Mouse (Mus musculus) midbrain, embryonic 14.5 days (tissue): Measurements from ENCODE around the gene Psme1. TPM values are rescaled to one million over a fixed set of nuclear protein-coding genes. Genes with fewer than 3 reads are reported as not detected.
A peak's percentile ranks its signal among the peaks of the same experiment; 100 is the strongest.

ENCODE experiments used
- ATAC-seq: fragments of 200-750 bp; cut with Nextera tagmentation; 2 replicates; pipeline ENCODE4 v1.8.0; 2017; ENCODE audit warnings: moderate number of reproducible peaks, moderate library complexity; ENCODE audit not compliant: low FRiP score, low TSS enrichment
- DNase-seq: peaks from one replicate; pipeline ENCODE4 v3.0.0-alpha.2; 2015
- H3K27ac ChIP-seq: fragments of 300-500 bp; sonication (generic); replicated peaks from 2 replicates; pipeline ENCODE4 v1.5.1; 2014; ENCODE audit warnings: mild to moderate bottlenecking, low read depth, low read length, moderate library complexity
- H3K27me3 ChIP-seq: fragments of 300-500 bp; sonication (generic); 2 replicates; pipeline ENCODE4 v1.6.1; 2014; ENCODE audit warnings: low read length, control low read depth, mixed read lengths; ENCODE audit not compliant: control insufficient read depth, insufficient read depth
- H3K36me3 ChIP-seq: fragments of 300-500 bp; sonication (generic); 2 replicates; pipeline ENCODE4 v1.6.1; 2014; ENCODE audit warnings: low read length, control low read depth; ENCODE audit not compliant: control insufficient read depth, insufficient read depth
- H3K4me1 ChIP-seq: fragments of 300-500 bp; sonication (generic); 2 replicates; pipeline ENCODE4 v1.6.1; 2014; ENCODE audit warnings: mild to moderate bottlenecking, antibody characterized with exemption, low read length, control low read depth; ENCODE audit not compliant: control insufficient read depth, insufficient read depth
- H3K4me2 ChIP-seq: fragments of 300-500 bp; sonication (generic); 2 replicates; pipeline ENCODE4 v1.6.1; 2014; ENCODE audit warnings: mild to moderate bottlenecking, low read length, moderate library complexity
- H3K4me3 ChIP-seq: fragments of 300-500 bp; sonication (generic); replicated peaks from 2 replicates; pipeline ENCODE4 v1.5.1; 2014; ENCODE audit warnings: low read depth, low read length
- H3K9ac ChIP-seq: fragments of 300-500 bp; sonication (generic); replicated peaks from 2 replicates; pipeline ENCODE4 v1.6.1; 2014; ENCODE audit warnings: mild to moderate bottlenecking, low read length, moderate library complexity
- H3K9me3 ChIP-seq: fragments of 300-500 bp; sonication (generic); 2 replicates; pipeline ENCODE4 v1.6.1; 2016; ENCODE audit warnings: low read length, control low read depth, mixed read lengths; ENCODE audit not compliant: control insufficient read depth
- WGBS: fragments of 180-500 bp; shearing (Covaris S2); extraction: QIAGEN DNeasy Blood & Tissue Kit; methylation state at CpG from one replicate; pipeline ENCODE4 v1.1.7; 2014; 5-methylcytosine and 5-hydroxymethylcytosine counted together
- polyA plus RNA-seq: library from polyadenylated mRNA; unstranded; fragments of >200 nt; fragmentation: Nextera tagmentation; extraction: Ambion mirVana; gene quantifications from 2 replicates; pipeline ENCODE4 v1.2.1, GENCODE M21; 2014

The Psme1 gene
- polyA plus RNA-seq, 1 experiment from 2014 or later, result 189 TPM

DNA sequence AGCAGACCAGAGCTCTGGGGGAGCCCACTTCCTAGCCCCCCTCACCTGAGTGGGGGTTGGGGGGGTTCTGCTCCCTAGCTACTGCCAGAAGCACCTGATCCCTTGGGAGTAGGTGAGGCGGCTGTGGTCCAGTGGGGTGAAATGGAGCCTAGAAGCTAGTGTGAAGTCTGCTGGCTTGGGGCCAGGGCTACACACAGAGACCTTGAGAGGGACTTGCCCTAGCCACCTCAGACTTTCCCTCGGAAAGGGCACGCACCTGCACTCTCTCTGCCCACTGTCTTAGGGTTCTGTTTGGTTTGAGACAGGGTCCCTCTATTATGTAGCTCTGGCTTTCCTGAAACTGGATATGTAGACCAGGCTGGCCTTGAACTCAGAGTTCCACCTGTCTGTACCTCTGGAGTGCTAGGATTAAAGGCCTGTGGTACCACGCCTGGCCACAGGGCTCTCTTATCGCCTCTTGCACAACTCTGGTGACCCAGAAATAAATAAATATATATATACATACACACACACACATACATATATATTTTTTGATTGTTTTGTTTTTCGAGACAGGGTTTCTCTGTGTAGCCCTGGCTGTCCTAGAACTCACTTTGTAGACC is 846 bp downstream of the Psme1 start:
- peaks cover 13% of the 10 kb centered on the region for H3K4me1 ChIP-seq
- H3K9ac ChIP-seq, result peak overlapping the region; percentile 93
- H3K9me3 ChIP-seq, result no peaks in the 10 kb centered on the region; the same call in 1 of the 2 replicates
- peak overlapping the region; percentile 89 for H3K4me2 ChIP-seq
- H3K4me3 ChIP-seq, result peak overlapping the region; percentile 65
- H3K27me3 ChIP-seq, result no peaks in the 10 kb centered on the region
- ATAC-seq, result no peak; the same call in none of the 2 replicates
- H3K36me3 ChIP-seq, result peaks cover 23% of the 10 kb centered on the region
- H3K27ac ChIP-seq, result peak overlapping the region; percentile 78
- WGBS, result 32% methylated on average over 6 of the region's 6 CpGs
- DNase-seq, result peak; percentile 64

- no peak for ATAC-seq
- Histone ChIP-seq H3K4me3 (no peak overlapping the region), H3K27me3 (no peaks in the 10 kb centered on the region), H3K4me1 (peaks cover 13% of the 10 kb centered on the region), H3K36me3 (peaks cover 23% of the 10 kb centered on the region), H3K9me3 (no peaks in the 10 kb centered on the region; the same call in 1 of the 2 replicates), H3K4me2 (no peak overlapping the region), H3K9ac (no peak overlapping the region), H3K27ac (no peak overlapping the region)
- no peak for DNase-seq
- WGBS, result 84% methylated on average over 23 of the region's 23 CpGs
Observed at GRCm38 (mm10) chr14:55579511-55580496, 1.9 kb downstream of the Psme1 start.

DNA sequence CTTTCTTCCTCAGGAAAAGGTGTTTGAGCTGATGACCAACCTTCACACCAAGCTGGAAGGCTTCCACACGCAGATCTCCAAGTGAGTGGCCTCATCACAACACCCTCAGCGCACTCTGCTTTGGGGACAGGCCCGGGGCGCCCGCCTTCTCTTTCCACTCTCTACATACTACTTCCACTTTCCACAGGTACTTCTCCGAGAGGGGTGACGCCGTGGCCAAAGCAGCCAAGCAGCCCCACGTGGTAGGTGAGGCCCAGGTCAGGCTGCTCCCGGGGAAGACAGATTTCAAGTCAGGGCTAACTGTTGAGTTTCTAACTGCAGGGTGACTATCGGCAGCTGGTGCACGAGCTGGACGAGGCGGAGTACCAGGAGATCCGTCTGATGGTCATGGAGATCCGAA is 2.8 kb downstream of the Psme1 start:
- no peak overlapping the region for H3K9ac ChIP-seq
- no peak overlapping the region for H3K4me3 ChIP-seq
- H3K27ac ChIP-seq, result no peak overlapping the region
- H3K27me3 ChIP-seq, result no peaks in the 10 kb centered on the region
- no peak overlapping the region for H3K4me2 ChIP-seq
- no peak for ATAC-seq
- no peaks in the 10 kb centered on the region; the same call in 1 of the 2 replicates for H3K9me3 ChIP-seq
- H3K36me3 ChIP-seq, result peaks cover 23% of the 10 kb centered on the region
- 97% methylated on average over 16 of the region's 16 CpGs for WGBS
- peaks cover 13% of the 10 kb centered on the region for H3K4me1 ChIP-seq
- no peak for DNase-seq

- no peak for DNase-seq
- Histone ChIP-seq H3K9ac (no peak overlapping the region; the same call in 1 of the 2 replicates), H3K4me2 (no peak overlapping the region), H3K4me1 (peaks cover 13% of the 10 kb centered on the region), H3K27me3 (no peaks in the 10 kb centered on the region), H3K4me3 (no peak overlapping the region), H3K9me3 (no peaks in the 10 kb centered on the region; the same call in 1 of the 2 replicates), H3K36me3 (peaks cover 26% of the 10 kb centered on the region), H3K27ac (no peak overlapping the region)
- ATAC-seq, result no peak
- 70% methylated on average over 9 of the region's 9 CpGs for WGBS
Observed at GRCm38 (mm10) chr14:55581981-55582681, 4.2 kb downstream of the Psme1 start.

DNA sequence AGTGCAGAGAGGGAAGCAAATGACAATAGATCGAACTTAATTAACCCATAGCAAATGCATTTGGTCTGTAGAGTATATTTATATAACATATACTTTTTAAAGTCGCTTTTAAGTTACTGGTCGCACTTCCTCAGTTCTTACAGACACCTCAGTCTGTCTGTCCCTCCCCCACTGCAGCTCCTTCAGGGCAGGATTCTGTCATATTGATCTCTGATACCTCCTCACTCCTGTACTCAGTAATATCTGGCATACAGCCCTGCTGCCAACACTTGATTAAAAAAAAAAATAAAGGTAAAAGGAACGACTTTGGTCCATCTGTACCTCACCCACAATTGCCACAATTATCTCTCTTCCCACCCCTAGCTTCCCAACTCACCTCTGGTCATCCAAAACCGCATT is 6.4 kb downstream of the Psme1 start:
- Histone ChIP-seq H3K4me2 (peak overlapping the region; percentile 68), H3K27me3 (no peaks in the 10 kb centered on the region), H3K9me3 (no peaks in the 10 kb centered on the region; the same call in 1 of the 2 replicates), H3K4me1 (no peaks in the 10 kb centered on the region), H3K9ac (peak overlapping the region; percentile 68; the same call in 1 of the 2 replicates), H3K27ac (no peak overlapping the region), H3K36me3 (peaks cover 30% of the 10 kb centered on the region), H3K4me3 (peak overlapping the region; percentile 41)
- ATAC-seq (no peak), DNase-seq (no peak)
- WGBS, result 44% methylated on average over 5 of the region's 5 CpGs

DNA sequence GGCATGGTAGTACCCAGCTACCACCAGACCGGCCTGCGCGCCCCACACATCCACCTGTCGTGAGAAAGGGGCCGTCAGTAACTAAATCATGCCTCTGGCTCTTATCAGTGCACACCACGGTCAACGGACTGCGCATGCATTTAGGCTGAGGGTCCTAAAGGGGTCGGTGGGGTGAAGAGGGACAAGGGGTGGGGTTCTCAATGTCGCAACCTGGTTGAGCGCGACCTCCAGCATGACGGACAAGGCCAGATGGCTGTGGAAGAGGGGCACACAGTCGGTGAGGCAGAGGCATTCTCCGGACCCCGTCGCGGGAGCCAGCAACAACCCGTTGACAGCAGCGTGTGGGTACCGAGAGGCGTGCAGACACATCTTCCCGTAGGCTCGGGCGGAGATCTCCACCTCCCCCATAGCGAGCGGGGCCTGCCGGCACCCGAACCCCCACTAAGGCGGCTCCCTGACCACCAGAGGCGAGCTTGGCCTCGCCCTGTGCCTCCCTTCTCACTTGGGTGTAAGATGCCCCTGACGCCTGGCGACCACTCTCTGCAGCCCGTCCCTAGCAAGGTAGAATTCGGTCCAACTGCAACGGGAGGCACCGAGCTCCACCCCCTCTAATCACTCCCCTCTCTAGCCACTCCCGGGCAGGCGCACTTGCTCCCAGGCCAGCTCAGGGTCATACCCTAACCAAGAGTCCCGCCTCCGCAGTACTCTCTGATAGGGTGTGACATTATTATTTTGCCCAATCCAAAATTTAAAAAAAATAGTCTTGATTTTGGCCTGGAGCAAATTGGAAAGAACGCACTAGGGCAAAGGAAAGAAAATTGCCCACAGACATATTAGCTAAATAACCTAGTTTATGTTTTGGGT is 7.0 kb downstream of the Psme1 start, which contains the start of gene Emc9:
TSS of gene Emc9 (minus strand) at position 601 of the 864 bp plus-strand sequence.
- Histone ChIP-seq H3K36me3 (peaks cover 26% of the 10 kb centered on the region), H3K4me1 (0 out of 2 replicates have a peak, but pooled peaks cover under 1% of the 10 kb centered on the region), H3K4me2 (peak within 1 kb of the TSS; percentile 68), H3K9ac (peak within 1 kb of the TSS; percentile 68), H3K27ac (peak within 1 kb of the TSS; percentile 37; the same call in 1 of the 2 replicates), H3K27me3 (no peaks in the 10 kb centered on the region), H3K4me3 (peak within 1 kb of the TSS; percentile 41), H3K9me3 (no peaks in the 10 kb centered on the region; the same call in 1 of the 2 replicates)
- DNase-seq, result peak; percentile 45
- 3% methylated on average over 43 of the region's 43 CpGs for WGBS
- peak; percentile 70 for ATAC-seq

- H3K27ac ChIP-seq, result no peak overlapping the region
- peaks cover 6% of the 10 kb centered on the region for H3K4me1 ChIP-seq
- H3K27me3 ChIP-seq, result no peaks in the 10 kb centered on the region
- no peak for ATAC-seq
- H3K4me3 ChIP-seq, result no peak overlapping the region
- DNase-seq, result no peak
- H3K4me2 ChIP-seq, result peak overlapping the region; percentile 68
- H3K9me3 ChIP-seq, result no peaks in the 10 kb centered on the region; the same call in 1 of the 2 replicates
- H3K9ac ChIP-seq, result no peak overlapping the region
- peaks cover 21% of the 10 kb centered on the region for H3K36me3 ChIP-seq
- 68% methylated on average over 6 of the region's 6 CpGs for WGBS
Observed at GRCm38 (mm10) chr14:55585566-55585960, 7.6 kb downstream of the Psme1 start.
